Mouse (Mus musculus) MEL (cell line): ENCODE measurements at regions not wholly inside any gene's neighbourhood (a gene's known extent, or its start where the extent isn't known, plus 50 kb on each side); places are given as distances from the start of the nearest gene placed in this dataset.

ENCODE experiments used
- CTCF ChIP-seq, 3 experiments: IDR thresholded peaks in 2 of 3; conservative IDR thresholded peaks in 1 of 3; 2 replicates each; pipeline ENCODE4 v1.5.1; 2011 to 2012; ENCODE audit warnings: low read length in 3 of 3, low read depth in 2 of 3, mild to moderate bottlenecking in 2 of 3, improper control_type of control experiment in 1 of 3, inconsistent platforms in 1 of 3, mixed read lengths in 1 of 3, moderate library complexity in 1 of 3; ENCODE audit not compliant: control insufficient read depth in 1 of 3, insufficient read depth in 1 of 3, poor library complexity in 1 of 3, severe bottlenecking in 1 of 3
- MAZ ChIP-seq: IDR thresholded peaks from 2 replicates; pipeline ENCODE4 v1.6.1; 2012; ENCODE audit warnings: low read depth, mild to moderate bottlenecking, inconsistent platforms, low read length, improper control_type of control experiment

GRCm38 (mm10) chr8:89308950-89309349 lies 265.0 kb upstream of the Sall1 start:
- no peak for TF ChIP-seq CTCF (IDR thresholded peaks at IDR 0.05 in 2 of 3, conservative IDR thresholded peaks at IDR 0.05 in 1 of 3; ENCODE audit: control insufficient read depth in 1 of 3, insufficient read depth in 1 of 3, low read depth in 2 of 3, low read length in 3 of 3, poor library complexity in 1 of 3, severe bottlenecking in 1 of 3)
- no peak for TF ChIP-seq MAZ
